Mouse (Mus musculus): ENCODE results near the gene Tmem253. TPM values are rescaled to one million over a fixed set of nuclear protein-coding genes. Genes with fewer than 3 reads are reported as not detected.

The Tmem253 gene
- polyA plus RNA-seq, 1 experiment from 2014 or later, result 1.5 TPM

- H3K4me2 ChIP-seq (ENCODE audit: low read length), result peak overlapping the region; percentile 88
- H3K9ac ChIP-seq (ENCODE audit: low read length), result peak overlapping the region; percentile 94
- under 1% methylated on average over 27 of the region's 27 CpGs for WGBS
- peaks cover 2 to 19% of the 10 kb centered on the region in 2 experiments; a peak in 3 of 4 replicates for H3K4me1 ChIP-seq (ENCODE audit: control insufficient read depth in 2 of 2, insufficient read depth in 2 of 2, low read length in 2 of 2)
- H3K36me3 ChIP-seq (ENCODE audit: control insufficient read depth, insufficient read depth, low read length), result peaks cover 36% of the 10 kb centered on the region
- no peaks in the 10 kb centered on the region for H3K27me3 ChIP-seq (ENCODE audit: control insufficient read depth, insufficient read depth, low read length)
- peak overlapping the region; percentile 89 to 94 for H3K27ac ChIP-seq (replicated peaks in 1 of 2; ENCODE audit: control insufficient read depth in 1 of 2, insufficient read depth in 1 of 2, low read depth in 2 of 2, low read length in 2 of 2)
- no peaks in the 10 kb centered on the region for H3K9me3 ChIP-seq (ENCODE audit: control insufficient read depth, low read length)
- ATAC-seq (ENCODE audit: insufficient number of reproducible peaks, insufficient read depth, low FRiP score, low read depth), result peak; percentile 73
- peak overlapping the region; percentile 81 to 83 for H3K4me3 ChIP-seq (ENCODE audit: control insufficient read depth in 1 of 2, insufficient read depth in 1 of 2, low read depth in 1 of 2, low read length in 2 of 2)
These were observed 29.9 kb upstream of the Tmem253 start for GRCm38 (mm10) chr14:51985301-51986152.

GRCm38 (mm10) chr14:51986153-51986505 lies 29.3 kb upstream of the Tmem253 start:
- 3% methylated on average over 7 of the region's 7 CpGs for WGBS
- no peak for ATAC-seq (ENCODE audit: insufficient number of reproducible peaks, insufficient read depth, low FRiP score, low read depth)
- peak overlapping the region; percentile 89 to 94 for H3K27ac ChIP-seq (replicated peaks in 1 of 2; ENCODE audit: control insufficient read depth in 1 of 2, insufficient read depth in 1 of 2, low read depth in 2 of 2, low read length in 2 of 2)

GRCm38 (mm10) chr14:51987177-51987576 lies 28.3 kb upstream of the Tmem253 start:
- peaks cover 2 to 19% of the 10 kb centered on the region in 2 experiments; a peak in 3 of 4 replicates for H3K4me1 ChIP-seq (ENCODE audit: control insufficient read depth in 2 of 2, insufficient read depth in 2 of 2, low read length in 2 of 2)
- H3K9me3 ChIP-seq (ENCODE audit: control insufficient read depth, low read length), result no peaks in the 10 kb centered on the region
- ATAC-seq (ENCODE audit: insufficient number of reproducible peaks, insufficient read depth, low FRiP score, low read depth), result no peak
- H3K9ac ChIP-seq (ENCODE audit: low read length), result no peak overlapping the region
- H3K27me3 ChIP-seq (ENCODE audit: control insufficient read depth, insufficient read depth, low read length), result no peaks in the 10 kb centered on the region
- H3K4me3 ChIP-seq (ENCODE audit: control insufficient read depth in 1 of 2, insufficient read depth in 1 of 2, low read depth in 1 of 2, low read length in 2 of 2), result no peak overlapping the region
- WGBS, result 89% methylated on average over 6 of the region's 6 CpGs
- peaks cover 53% of the 10 kb centered on the region for H3K36me3 ChIP-seq (ENCODE audit: control insufficient read depth, insufficient read depth, low read length)
- H3K27ac ChIP-seq (replicated peaks in 1 of 2; ENCODE audit: control insufficient read depth in 1 of 2, insufficient read depth in 1 of 2, low read depth in 2 of 2, low read length in 2 of 2), result peak overlapping the region; percentile 3 to 89; a peak in 1 of 4 replicates
- H3K4me2 ChIP-seq (ENCODE audit: low read length), result peak overlapping the region; percentile 88; the same call in 1 of the 2 replicates

More at GRCm38 (mm10) chr14:51986153-51986505, 29.3 kb upstream of the Tmem253 start:
- Histone ChIP-seq H3K36me3 (ENCODE audit: control insufficient read depth, insufficient read depth, low read length) (peaks cover 42% of the 10 kb centered on the region), H3K9me3 (ENCODE audit: control insufficient read depth, low read length) (no peaks in the 10 kb centered on the region), H3K4me2 (ENCODE audit: low read length) (peak overlapping the region; percentile 88), H3K9ac (ENCODE audit: low read length) (peak overlapping the region; percentile 94), H3K4me3 (ENCODE audit: control insufficient read depth in 1 of 2, insufficient read depth in 1 of 2, low read depth in 1 of 2, low read length in 2 of 2) (peak overlapping the region; percentile 81 to 83), H3K4me1 (ENCODE audit: control insufficient read depth in 2 of 2, insufficient read depth in 2 of 2, low read length in 2 of 2) (peaks cover 2 to 19% of the 10 kb centered on the region in 2 experiments; a peak in 3 of 4 replicates), H3K27me3 (ENCODE audit: control insufficient read depth, insufficient read depth, low read length) (no peaks in the 10 kb centered on the region)

GRCm38 (mm10) chr14:51988731-51989130 lies 26.7 kb upstream of the Tmem253 start:
- peaks cover 68% of the 10 kb centered on the region for H3K36me3 ChIP-seq (ENCODE audit: control insufficient read depth, insufficient read depth, low read length)
- no peak overlapping the region for H3K4me3 ChIP-seq (ENCODE audit: control insufficient read depth in 1 of 2, insufficient read depth in 1 of 2, low read depth in 1 of 2, low read length in 2 of 2)
- peaks cover 2 to 18% of the 10 kb centered on the region in 2 experiments; a peak in 3 of 4 replicates for H3K4me1 ChIP-seq (ENCODE audit: control insufficient read depth in 2 of 2, insufficient read depth in 2 of 2, low read length in 2 of 2)
- 86% methylated on average over 12 of the region's 12 CpGs for WGBS
- H3K27me3 ChIP-seq (ENCODE audit: control insufficient read depth, insufficient read depth, low read length), result no peaks in the 10 kb centered on the region
- no peak overlapping the region for H3K27ac ChIP-seq (replicated peaks in 1 of 2; ENCODE audit: control insufficient read depth in 1 of 2, insufficient read depth in 1 of 2, low read depth in 2 of 2, low read length in 2 of 2)
- no peak overlapping the region for H3K9ac ChIP-seq (ENCODE audit: low read length)
- H3K4me2 ChIP-seq (ENCODE audit: low read length), result no peak overlapping the region
- no peak for ATAC-seq (ENCODE audit: insufficient number of reproducible peaks, insufficient read depth, low FRiP score, low read depth)
- H3K9me3 ChIP-seq (ENCODE audit: control insufficient read depth, low read length), result no peaks in the 10 kb centered on the region

- Histone ChIP-seq H3K36me3 (ENCODE audit: control insufficient read depth, insufficient read depth, low read length) (peaks cover 76% of the 10 kb centered on the region), H3K27ac (replicated peaks in 1 of 2; ENCODE audit: control insufficient read depth in 1 of 2, insufficient read depth in 1 of 2, low read depth in 2 of 2, low read length in 2 of 2) (no peak overlapping the region), H3K27me3 (ENCODE audit: control insufficient read depth, insufficient read depth, low read length) (no peaks in the 10 kb centered on the region), H3K4me2 (ENCODE audit: low read length) (no peak overlapping the region), H3K4me3 (ENCODE audit: control insufficient read depth in 1 of 2, insufficient read depth in 1 of 2, low read depth in 1 of 2, low read length in 2 of 2) (no peak overlapping the region), H3K9ac (ENCODE audit: low read length) (no peak overlapping the region), H3K9me3 (ENCODE audit: control insufficient read depth, low read length) (no peaks in the 10 kb centered on the region), H3K4me1 (ENCODE audit: control insufficient read depth in 2 of 2, insufficient read depth in 2 of 2, low read length in 2 of 2) (peaks cover 2 to 12% of the 10 kb centered on the region in 2 experiments; a peak in 3 of 4 replicates)
- WGBS, result 72% methylated on average over 12 of the region's 12 CpGs
- ATAC-seq (ENCODE audit: insufficient number of reproducible peaks, insufficient read depth, low FRiP score, low read depth), result no peak
These were observed 25.9 kb upstream of the Tmem253 start for GRCm38 (mm10) chr14:51989461-51989970.

- H3K4me3 ChIP-seq (ENCODE audit: control insufficient read depth in 1 of 2, insufficient read depth in 1 of 2, low read depth in 1 of 2, low read length in 2 of 2), result no peak overlapping the region
- H3K27me3 ChIP-seq (ENCODE audit: control insufficient read depth, insufficient read depth, low read length), result no peaks in the 10 kb centered on the region
- no peaks in the 10 kb centered on the region for H3K4me1 ChIP-seq (ENCODE audit: control insufficient read depth in 2 of 2, insufficient read depth in 2 of 2, low read length in 2 of 2)
- no peak overlapping the region for H3K4me2 ChIP-seq (ENCODE audit: low read length)
- H3K27ac ChIP-seq (replicated peaks in 1 of 2; ENCODE audit: control insufficient read depth in 1 of 2, insufficient read depth in 1 of 2, low read depth in 2 of 2, low read length in 2 of 2), result no peak overlapping the region
- ATAC-seq (ENCODE audit: insufficient number of reproducible peaks, insufficient read depth, low FRiP score, low read depth), result no peak
- no peaks in the 10 kb centered on the region for H3K9me3 ChIP-seq (ENCODE audit: control insufficient read depth, low read length)
- H3K9ac ChIP-seq (ENCODE audit: low read length), result no peak overlapping the region
- 78% methylated on average over 4 of the region's 4 CpGs for WGBS
- H3K36me3 ChIP-seq (ENCODE audit: control insufficient read depth, insufficient read depth, low read length), result peaks cover 98% of the 10 kb centered on the region
These were observed 21.0 kb upstream of the Tmem253 start for GRCm38 (mm10) chr14:51994453-51994852.

GRCm38 (mm10) chr14:51995219-51995871 lies 20.1 kb upstream of the Tmem253 start:
- 76% methylated on average over 12 of the region's 12 CpGs for WGBS
- Histone ChIP-seq H3K4me2 (ENCODE audit: low read length) (no peak overlapping the region), H3K27me3 (ENCODE audit: control insufficient read depth, insufficient read depth, low read length) (no peaks in the 10 kb centered on the region), H3K27ac (replicated peaks in 1 of 2; ENCODE audit: control insufficient read depth in 1 of 2, insufficient read depth in 1 of 2, low read depth in 2 of 2, low read length in 2 of 2) (no peak overlapping the region), H3K36me3 (ENCODE audit: control insufficient read depth, insufficient read depth, low read length) (peaks cover 98% of the 10 kb centered on the region), H3K4me3 (ENCODE audit: control insufficient read depth in 1 of 2, insufficient read depth in 1 of 2, low read depth in 1 of 2, low read length in 2 of 2) (no peak overlapping the region), H3K9ac (ENCODE audit: low read length) (no peak overlapping the region), H3K9me3 (ENCODE audit: control insufficient read depth, low read length) (no peaks in the 10 kb centered on the region), H3K4me1 (ENCODE audit: control insufficient read depth in 2 of 2, insufficient read depth in 2 of 2, low read length in 2 of 2) (no peaks in the 10 kb centered on the region)
- no peak for ATAC-seq (ENCODE audit: insufficient number of reproducible peaks, insufficient read depth, low FRiP score, low read depth)
